Mouse (Mus musculus) lung, adult 2 months (tissue): Measurements from ENCODE around the gene Ufc1.

Experiments used
- CTCF ChIP-seq: fragments of 200-500 bp; IDR thresholded peaks from 2 replicates; pipeline ENCODE4 v1.5.1; 2011; ENCODE audit warnings: mild to moderate bottlenecking, low read length, control low read depth; ENCODE audit not compliant: insufficient read depth
- POLR2A ChIP-seq: fragments of 200-500 bp; IDR thresholded peaks from 2 replicates; pipeline ENCODE4 v1.6.1; 2011; ENCODE audit warnings: low read depth, mild to moderate bottlenecking, control low read depth, low read length, borderline replicate concordance; ENCODE audit errors: extremely low read depth

GRCm38 (mm10) chr1:171256937-171257548, 37.8 kb downstream of the Ufc1 start:
- TF ChIP-seq POLR2A (no peak), CTCF (peak; percentile 43)
